Mouse (Mus musculus) heart, embryonic 16.5 days (tissue): ENCODE data around the gene Tut7. TPM values are rescaled to one million over a fixed set of nuclear protein-coding genes. Genes with fewer than 3 reads are reported as not detected.

Experiments
- polyA plus RNA-seq: library from polyadenylated mRNA; unstranded; fragments of >200 nt; fragmentation: Nextera tagmentation; extraction: Ambion mirVana; gene quantifications from 2 replicates; pipeline ENCODE4 v1.2.1, GENCODE M21; 2015

The Tut7 gene
- polyA plus RNA-seq, 1 experiment from 2014 or later: 32.7 TPM

Other genes with a start within 250 kb of the Tut7 start
- 12.1 and 12.5 TPM in 2 replicates for gene Agtpbp1, start 237.9 kb downstream of the Tut7 start, polyA plus RNA-seq
- gene Naa35, start 237.9 kb downstream of the Tut7 start, polyA plus RNA-seq: 77.0 and 84.4 TPM in 2 replicates
- 39.2 and 42.4 TPM in 2 replicates for gene Golm1, start 147.3 kb downstream of the Tut7 start, polyA plus RNA-seq
- not detected in 2 replicates for gene 4921517D22Rik, start 129.0 kb downstream of the Tut7 start, polyA plus RNA-seq
- not detected in 2 replicates for gene Spata31d1a, start 112.8 kb downstream of the Tut7 start, polyA plus RNA-seq
- not detected in 2 replicates for gene Spata31d1b, start 110.9 kb downstream of the Tut7 start, polyA plus RNA-seq
- gene Spata31d1d, start 91.4 kb downstream of the Tut7 start, polyA plus RNA-seq: not detected in 2 replicates
- gene 1700014D04Rik, start 76.4 kb downstream of the Tut7 start, polyA plus RNA-seq: not detected in 2 replicates
- 260 and 284 TPM in 2 replicates for gene Isca1, start 53.3 kb downstream of the Tut7 start, polyA plus RNA-seq
- not detected in 2 replicates for gene Gm49354, start 40.9 kb downstream of the Tut7 start, polyA plus RNA-seq